Mouse (Mus musculus) CH12.LX (cell line): ENCODE results near the gene Six3. TPM values are rescaled to one million over a fixed set of nuclear protein-coding genes. Genes with fewer than 3 reads are reported as not detected.

ENCODE experiments used
- DNase-seq: peaks from one replicate; pipeline ENCODE4 v3.0.0-alpha.2; 2013; ENCODE audit errors: extremely low read depth
- H3K27ac ChIP-seq: 2 replicates; pipeline ENCODE4 v1.5.1; 2012; ENCODE audit warnings: low read depth, mild to moderate bottlenecking, control low read depth, moderate library complexity; ENCODE audit not compliant: insufficient read depth
- H3K27me3 ChIP-seq: replicated peaks from 2 replicates; pipeline ENCODE3; 2012; ENCODE audit warnings: inconsistent platforms
- H3K36me3 ChIP-seq, 2 experiments: replicated peaks in 1 of 2; 2 replicates each; pipeline versions ENCODE3 to v1.6.1; 2012; ENCODE audit warnings: inconsistent platforms in 1 of 2, low read length in 1 of 2, mild to moderate bottlenecking in 1 of 2, mixed read lengths in 1 of 2, moderate library complexity in 1 of 2; ENCODE audit not compliant: control insufficient read depth in 1 of 2, insufficient read depth in 1 of 2
- H3K4me1 ChIP-seq, 2 experiments: 2 replicates each; pipeline ENCODE4 v1.6.1; 2012; ENCODE audit warnings: inconsistent platforms in 1 of 2, moderate library complexity in 1 of 2; ENCODE audit not compliant: insufficient read depth in 2 of 2, control insufficient read depth in 1 of 2
- H3K4me2 ChIP-seq: 2 replicates; pipeline ENCODE4 v1.6.1; 2012; ENCODE audit warnings: low read depth, mild to moderate bottlenecking, control low read depth; ENCODE audit not compliant: poor library complexity, insufficient read depth, severe bottlenecking
- H3K4me3 ChIP-seq, 3 experiments: fragments of 150-350 bp in 1 of 3; sonication (generic) in 1 of 3; replicated peaks in 1 of 3; 2 replicates each; pipeline versions ENCODE3 to v1.5.1; 2011 to 2012; ENCODE audit warnings: low read depth in 2 of 3, low read length in 2 of 3, mild to moderate bottlenecking in 2 of 3, moderate library complexity in 2 of 3, control low read depth in 1 of 3, improper control_type of control experiment in 1 of 3, inconsistent platforms in 1 of 3, mixed read lengths in 1 of 3; ENCODE audit not compliant: poor library complexity in 1 of 3
- H3K79me2 ChIP-seq: replicated peaks from 2 replicates; pipeline ENCODE4 v1.6.1; 2012; ENCODE audit warnings: mild to moderate bottlenecking, moderate library complexity; ENCODE audit not compliant: control insufficient read depth, poor library complexity, insufficient read depth, severe bottlenecking; ENCODE audit errors: extremely low read depth
- H3K9ac ChIP-seq: 2 replicates; pipeline ENCODE4 v1.6.1; 2012; ENCODE audit warnings: low read depth, mild to moderate bottlenecking, control low read depth, moderate library complexity; ENCODE audit not compliant: insufficient read depth
- H3K9me3 ChIP-seq: replicated peaks from 2 replicates; pipeline ENCODE3; 2012; ENCODE audit warnings: low read length, inconsistent platforms, mixed read lengths
- ETS1 ChIP-seq: conservative IDR thresholded peaks from 2 replicates; pipeline ENCODE4 v1.6.1; 2012; ENCODE audit warnings: low read depth, mild to moderate bottlenecking, inconsistent platforms, low read length, improper control_type of control experiment, moderate library complexity
- GABPA ChIP-seq: IDR thresholded peaks from 2 replicates; pipeline ENCODE4 v1.6.1; 2012; ENCODE audit warnings: low read depth, low read length, improper control_type of control experiment, inconsistent platforms; ENCODE audit not compliant: insufficient replicate concordance
- HCFC1 ChIP-seq: IDR thresholded peaks from 2 replicates; pipeline ENCODE4 v1.6.1; 2012; ENCODE audit warnings: low read depth, mild to moderate bottlenecking, inconsistent platforms, low read length, improper control_type of control experiment
- JUND ChIP-seq: conservative IDR thresholded peaks from 2 replicates; pipeline ENCODE4 v1.6.1; 2011; ENCODE audit warnings: low read depth, low read length, improper control_type of control experiment
- MAFK ChIP-seq: IDR thresholded peaks from 2 replicates; pipeline ENCODE4 v1.6.1; 2011; ENCODE audit warnings: low read length, improper control_type of control experiment; ENCODE audit not compliant: insufficient replicate concordance
- MEF2A ChIP-seq: IDR thresholded peaks from 2 replicates; pipeline ENCODE4 v1.6.1; 2014; ENCODE audit warnings: low read depth, mild to moderate bottlenecking, inconsistent platforms, low read length, improper control_type of control experiment, borderline replicate concordance
- MXI1 ChIP-seq: IDR thresholded peaks from 2 replicates; pipeline ENCODE4 v1.6.1; 2011; ENCODE audit warnings: mild to moderate bottlenecking, low read depth, low read length, improper control_type of control experiment
- MYC ChIP-seq: IDR thresholded peaks from 2 replicates; pipeline ENCODE4 v1.6.1; 2011; ENCODE audit warnings: low read depth, mild to moderate bottlenecking, improper control_type of control experiment, low read length
- NELFE ChIP-seq: IDR thresholded peaks from 2 replicates; pipeline ENCODE4 v1.6.1; 2011; ENCODE audit warnings: low read depth, low read length, improper control_type of control experiment
- NRF1 ChIP-seq: IDR thresholded peaks from 2 replicates; pipeline ENCODE4 v1.6.1; 2014; ENCODE audit warnings: low read depth, mild to moderate bottlenecking, inconsistent platforms, low read length, improper control_type of control experiment, moderate library complexity
- POLR2AphosphoS2 ChIP-seq: IDR thresholded peaks from 2 replicates; pipeline ENCODE4 v1.6.1; 2011; ENCODE audit warnings: low read depth, low read length, improper control_type of control experiment
- ZC3H11A ChIP-seq: IDR thresholded peaks from 2 replicates; pipeline ENCODE4 v1.6.1; 2012; ENCODE audit warnings: low read depth, mild to moderate bottlenecking, inconsistent platforms, low read length, improper control_type of control experiment
- dilution Hi-C: fragments of 300-500 bp; cut with MboI; formaldehyde crosslinking; loops from 2 replicates; pipeline ENCODE4 v1.14.3; 2020; ENCODE audit warnings: low sequenced_read_pairs; ENCODE audit not compliant: extremely low pct_unique_long_range_greater_than_20kb, extremely low pct_ligation_motif_present
- in situ Hi-C: fragments of 300-500 bp; cut with MboI; formaldehyde crosslinking; loops from 3 replicates; pipeline ENCODE4 v1.14.3; 2019; ENCODE audit warnings: low sequenced_read_pairs, low pct_ligation_motif_present, low pct_unique_long_range_greater_than_20kb, mixed read lengths
- polyA plus RNA-seq: library from polyadenylated mRNA; unstranded; fragments of >175 nt; gene quantifications from 2 replicates; pipeline ENCODE4 v1.2.1, GENCODE M21; 2012; ENCODE audit warnings: low read depth; ENCODE audit not compliant: insufficient read length
- total RNA-seq, 2 experiments: library from RNA; depleted of rRNA; stranded (reverse); fragments of 300-350 nt in 1 of 2; fragments of >200 nt in 1 of 2; gene quantifications; 2 replicates each; pipeline ENCODE4 v1.2.3; 2012 to 2014

Six3 gene
- total and polyA plus RNA-seq, 3 experiments = not detected

DNA sequence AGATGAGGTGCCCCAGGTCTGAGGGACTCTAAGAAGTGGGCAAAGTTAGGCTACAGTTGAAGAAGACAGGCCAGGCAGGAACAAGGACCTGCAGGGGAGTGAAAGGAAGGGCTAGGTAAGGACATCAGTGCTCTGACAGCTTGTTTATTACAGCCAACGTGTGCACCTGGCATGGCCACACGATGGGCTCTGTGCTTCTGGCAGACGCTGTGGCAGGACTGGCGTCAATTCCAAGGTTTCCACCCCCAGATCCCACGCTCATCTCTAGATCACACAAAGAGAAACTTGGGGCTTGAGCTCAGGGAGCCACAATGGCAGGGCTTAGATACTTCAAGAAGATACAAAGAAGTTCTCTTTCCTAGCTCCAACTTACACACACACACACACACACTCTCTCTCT, 48.1 kb downstream of the Six3 start:
- H3K27me3 ChIP-seq = peaks cover 2% of the 10 kb centered on the region
- in situ Hi-C loops = loop anchor here (5.0 to 25.0 kb wide), 3 partner anchors 223 to 801 kb away; no protein-coding TSS in a partner anchor
- no peaks in the 10 kb centered on the region for H3K9me3 ChIP-seq
- H3K79me2 ChIP-seq = no peaks in the 10 kb centered on the region
- no peak overlapping the region for H3K4me3 ChIP-seq
- peaks cover 4 to 14% of the 10 kb centered on the region in 2 experiments; a peak in 3 of 4 replicates for H3K4me1 ChIP-seq
- dilution Hi-C loops = no loop called here
- no peak overlapping the region for H3K27ac ChIP-seq
- TF ChIP-seq NELFE = no peak
- no peak for TF ChIP-seq MXI1
- no peak for TF ChIP-seq NRF1
- no peak for TF ChIP-seq MYC
- no peak for TF ChIP-seq HCFC1
- TF ChIP-seq JUND = no peak
- no peak for TF ChIP-seq MAFK
- TF ChIP-seq ZC3H11A = no peak
- H3K9ac ChIP-seq = no peak overlapping the region
- DNase-seq = no peak
- no peak overlapping the region for H3K4me2 ChIP-seq
- no peaks in the 10 kb centered on the region for H3K36me3 ChIP-seq

- no peaks in the 10 kb centered on the region for H3K9me3 ChIP-seq
- no peak overlapping the region for H3K27ac ChIP-seq
- H3K4me2 ChIP-seq = peak overlapping the region; percentile 62; the same call in 1 of the 2 replicates
- peaks cover 4 to 14% of the 10 kb centered on the region in 2 experiments; a peak in 3 of 4 replicates for H3K4me1 ChIP-seq
- H3K36me3 ChIP-seq = no peaks in the 10 kb centered on the region
- dilution Hi-C loops = no loop called here
- no peak for DNase-seq
- in situ Hi-C loops = loop anchor here (5.0 to 25.0 kb wide), 3 partner anchors 221 to 798 kb away; no protein-coding TSS in a partner anchor
- peaks cover 2% of the 10 kb centered on the region for H3K27me3 ChIP-seq
- no peak overlapping the region for H3K4me3 ChIP-seq
- no peak for TF ChIP-seq POLR2AphosphoS2
- TF ChIP-seq ETS1 = no peak
- TF ChIP-seq MAFK = no peak
- no peak for TF ChIP-seq NRF1
- TF ChIP-seq MEF2A = no peak
- no peak for TF ChIP-seq GABPA
- no peak for TF ChIP-seq NELFE
- TF ChIP-seq, all 38 proteins: peak for 0
- Histone ChIP-seq H3K9ac (no peak overlapping the region; the same call in 1 of the 2 replicates), H3K79me2 (no peaks in the 10 kb centered on the region)
These were observed 50.8 kb downstream of the Six3 start for GRCm38 (mm10) chr17:85664202-85664601.
